8 mouse cellular contexts compared by ENCODE assay signal in the genomic region with DNA sequence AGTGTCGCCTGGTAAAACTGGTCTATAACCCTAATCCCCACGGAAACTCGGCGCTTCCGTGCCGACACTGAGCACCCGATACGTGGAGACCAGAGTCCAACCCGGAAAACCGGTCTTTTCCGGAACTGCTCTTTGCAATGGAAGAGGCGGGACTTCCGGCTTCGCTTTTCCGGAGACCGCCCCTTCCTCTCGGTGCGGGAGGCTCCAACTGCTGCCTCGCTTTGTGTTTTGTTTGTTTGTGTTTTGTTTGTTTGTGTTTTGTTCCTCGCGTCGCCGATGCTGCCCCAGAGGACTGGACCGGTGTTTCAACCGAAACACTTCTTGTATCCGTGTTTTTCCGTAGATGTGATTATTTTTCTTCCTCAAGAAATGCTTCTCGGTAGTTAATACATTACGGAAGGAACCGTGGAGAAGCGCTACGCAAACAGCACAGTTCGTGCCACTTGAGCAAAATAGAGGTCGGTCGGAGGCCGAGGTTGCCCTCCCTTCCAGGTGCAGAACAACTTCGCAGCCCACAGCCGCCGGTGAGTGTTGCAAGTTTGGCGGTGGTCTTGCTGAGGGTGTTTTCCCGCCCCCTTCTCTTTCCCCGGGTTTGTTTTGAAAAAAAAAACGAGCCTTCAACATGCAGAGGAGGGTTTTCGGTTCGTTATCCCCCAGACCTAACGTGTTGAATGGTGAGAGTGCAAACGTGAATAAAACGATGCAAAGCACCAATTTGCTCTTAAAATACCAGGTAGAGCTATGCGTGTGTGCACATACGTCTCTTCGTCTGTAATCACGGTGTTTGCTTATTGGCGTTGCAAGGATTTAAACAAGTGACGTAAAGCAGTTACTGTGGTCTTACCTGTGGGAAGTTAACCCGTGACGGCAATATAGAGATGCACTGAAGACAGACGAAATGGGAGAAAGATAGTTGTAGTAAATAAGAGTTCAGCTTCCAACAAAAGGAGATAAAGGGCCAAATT. TPM values are rescaled to one million over a fixed set of nuclear protein-coding genes. Genes with fewer than 3 reads are reported as not detected.
DNase-seq lines count a peak whose midpoint lies in the region; ATAC-seq lines count a peak whose summit lies in the region.

A gene (plus strand): TSS at position 173 of the 965 bp plus-strand sequence.

- no peaks in the 10 kb centered on the region for H3K9me3 ChIP-seq in heart, embryonic 10.5 days
- no peaks in the 10 kb centered on the region for H3K9me3 ChIP-seq in kidney, embryonic 15.5 days (replicated peaks)

- H3K4me1 ChIP-seq in heart, embryonic 10.5 days: peaks cover 13% of the 10 kb centered on the region
- peaks cover 16% of the 10 kb centered on the region for H3K4me1 ChIP-seq in kidney, embryonic 15.5 days

- H3K36me3 ChIP-seq in heart, embryonic 10.5 days: peaks cover 38% of the 10 kb centered on the region
- peaks cover 44% of the 10 kb centered on the region for H3K36me3 ChIP-seq in kidney, embryonic 15.5 days

- H3K4me2 ChIP-seq in kidney, embryonic 15.5 days: peak within 1 kb of the TSS; percentile 71

- DNase-seq in B cell, adult 2 months: peak; percentile 90 to 91
- DNase-seq in brain, adult 2 months (ENCODE audit: low read depth, low spot score): peak; percentile 96
- peak; percentile 95 for DNase-seq in heart, embryonic 10.5 days (ENCODE audit: low spot score)
- DNase-seq in liver: peak; percentile 90
- DNase-seq in spleen, postnatal 4 days (ENCODE audit: low spot score in 2 of 2): peak; percentile 85 to 92

- no peaks in the 10 kb centered on the region for H3K27me3 ChIP-seq in heart, embryonic 10.5 days (ENCODE audit: insufficient read depth, poor library complexity, severe bottlenecking)
- no peaks in the 10 kb centered on the region for H3K27me3 ChIP-seq in kidney, embryonic 15.5 days

- WGBS in heart, embryonic 10.5 days: 12% methylated on average over 57 of the region's 57 CpGs
- 7% methylated on average over 57 of the region's 57 CpGs for WGBS in kidney, embryonic 15.5 days

- ATAC-seq in erythroblast, adult 5-6 weeks (replicated peaks; ENCODE audit: low FRiP score, poor library complexity, severe bottlenecking): peak; percentile 98
- peak; percentile 97 for ATAC-seq in kidney, embryonic 15.5 days (replicated peaks; ENCODE audit: low FRiP score)
- peak; percentile 97 for ATAC-seq in monocyte, adult 5-6 weeks (replicated peaks; ENCODE audit: insufficient number of reproducible peaks, low FRiP score, low TSS enrichment, poor library complexity, severe bottlenecking)

- peak within 1 kb of the TSS; percentile 67 for H3K9ac ChIP-seq in kidney, embryonic 15.5 days

- H3K27ac ChIP-seq in heart, embryonic 10.5 days: peak within 1 kb of the TSS; percentile 88
- H3K27ac ChIP-seq in kidney, embryonic 15.5 days: peak within 1 kb of the TSS; percentile 73

- peak within 1 kb of the TSS; percentile 77 for H3K4me3 ChIP-seq in heart, embryonic 10.5 days
- peak within 1 kb of the TSS; percentile 71 for H3K4me3 ChIP-seq in kidney, embryonic 15.5 days (replicated peaks)

RNA-seq across cellular contexts. Expression of the gene that starts here (rescaled TPM):
- 51.3 and 76.9 TPM in 2 replicates for total RNA-seq in erythroblast, adult 5-6 weeks (2015; ENCODE audit: low replicate concordance)
- total RNA-seq in erythroblast, adult 5-6 weeks (2017; ENCODE audit: low replicate concordance): 59.7 and 71.9 TPM in 2 replicates
- 38.8 and 40.7 TPM in 2 replicates for polyA plus RNA-seq in heart, embryonic 10.5 days (2016; fragmentation: Nextera tagmentation; extraction: Ambion mirVana)
- 65.5 and 68.0 TPM in 2 replicates for polyA plus RNA-seq in kidney, embryonic 15.5 days (2015; fragmentation: Nextera tagmentation; extraction: Ambion mirVana)
- 87.0 to 119 TPM (median 96.0 TPM) in 3 replicates for total RNA-seq in monocyte, adult 5-6 weeks (2017)

Comparison
In these comparisons a context has a peak if more than half of its experiments do, and no peak if none do; other contexts are left out.
1. Peak in every context shown above with its lines: DNase-seq, ATAC-seq, H3K4me3 ChIP-seq and H3K27ac ChIP-seq.